Mouse (Mus musculus) olfactory bulb, adult 2 months (tissue): ENCODE data around the gene Art4.

Experiments used
- CTCF ChIP-seq: fragments of 200-500 bp; IDR thresholded peaks from 2 replicates; pipeline ENCODE4 v1.5.1; 2012; ENCODE audit warnings: low read depth, mild to moderate bottlenecking, low read length, moderate library complexity; ENCODE audit not compliant: insufficient read depth
- POLR2A ChIP-seq: fragments of 200-500 bp; IDR thresholded peaks from 2 replicates; pipeline ENCODE4 v1.6.1; 2012; ENCODE audit warnings: mild to moderate bottlenecking, low read depth, low read length, moderate library complexity; ENCODE audit not compliant: insufficient read depth

- TF ChIP-seq POLR2A = no peak
- TF ChIP-seq CTCF = no peak
These were observed 36.4 kb downstream of the Art4 start for GRCm38 (mm10) chr6:136821086-136821485.
